Mouse (Mus musculus) layer of hippocampus, adult 11-12 months (tissue): ENCODE results near the gene Gm9736.
"Not testable (repeated sequence)": the region's sequence is repeated elsewhere in the genome, so short reads cannot be mapped to it uniquely, and the experiment has no call there.

Experiments
- DNase-seq: peaks from one replicate; pipeline ENCODE4 v3.0.0; 2022; ENCODE audit warnings: low spot score

Gene Gm9736

DNA sequence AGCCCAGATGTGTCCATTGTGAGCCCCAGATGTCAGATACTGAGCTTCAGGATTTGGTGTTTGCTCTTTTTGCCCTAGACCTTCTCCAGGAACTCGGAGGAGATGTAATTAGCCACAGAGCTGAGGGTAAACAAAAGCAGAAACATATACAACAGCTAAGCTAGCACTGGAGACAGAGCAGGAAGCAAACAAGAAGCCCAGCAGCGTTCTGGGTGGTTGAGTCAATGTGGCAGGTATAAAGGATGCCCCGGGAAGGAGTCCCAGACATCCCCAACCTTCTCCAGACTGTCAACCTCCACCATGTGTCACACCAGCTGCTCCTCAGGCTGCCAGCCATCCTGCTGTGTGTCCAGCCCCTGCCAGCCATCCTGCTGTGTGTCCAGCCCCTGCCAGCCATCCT is 25.0 kb downstream of the Gm9736 start, which contains the start of gene Gm10100:
TSS of gene Gm10100 (plus strand) at position 301 of the 400 bp plus-strand sequence.
- DNase-seq: no peak

DNA sequence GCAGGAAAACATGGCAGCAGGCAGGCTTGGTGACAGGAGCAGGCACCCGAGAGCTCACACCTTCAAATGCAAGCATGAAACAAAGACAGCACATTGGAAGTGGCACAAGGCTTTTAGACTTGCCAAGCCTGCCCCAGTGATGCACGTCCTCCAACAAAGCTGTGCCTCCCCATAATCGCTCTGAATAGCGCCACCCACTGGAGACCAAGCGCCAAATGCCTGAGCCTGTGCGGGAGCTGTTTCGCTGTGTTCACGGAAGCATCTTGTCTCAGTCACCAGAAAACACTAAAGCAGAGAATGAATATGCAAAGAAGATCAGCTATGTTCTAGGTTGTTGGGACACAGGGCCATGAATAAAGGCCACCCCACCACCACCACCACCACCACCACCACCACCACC is 26.3 kb downstream of the Gm9736 start:
- DNase-seq: no peak

DNA sequence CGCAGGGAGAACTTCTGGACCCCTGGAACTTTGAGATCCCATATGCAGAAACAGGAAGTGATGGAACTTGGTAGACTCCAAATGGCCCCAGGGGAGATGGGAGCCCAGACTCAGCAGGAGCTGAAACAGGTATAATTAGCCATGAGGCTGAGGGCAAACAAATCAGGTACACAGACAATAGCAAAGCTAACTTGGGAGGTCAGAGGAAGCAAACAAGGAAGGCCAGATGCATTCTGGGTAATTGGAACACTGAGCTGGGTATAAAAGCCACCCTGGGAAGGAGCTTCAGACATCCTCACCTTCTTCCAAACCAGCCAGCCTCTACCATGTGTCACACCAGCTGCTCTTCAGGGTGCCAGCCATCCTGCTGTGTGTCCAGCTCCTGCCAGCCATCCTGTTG is 30.9 kb downstream of the Gm9736 start, which contains the start of gene Krtap12-1:
TSS of gene Krtap12-1 (plus strand) at position 301 of the 400 bp plus-strand sequence.
- not testable (repeated sequence) for DNase-seq

DNA sequence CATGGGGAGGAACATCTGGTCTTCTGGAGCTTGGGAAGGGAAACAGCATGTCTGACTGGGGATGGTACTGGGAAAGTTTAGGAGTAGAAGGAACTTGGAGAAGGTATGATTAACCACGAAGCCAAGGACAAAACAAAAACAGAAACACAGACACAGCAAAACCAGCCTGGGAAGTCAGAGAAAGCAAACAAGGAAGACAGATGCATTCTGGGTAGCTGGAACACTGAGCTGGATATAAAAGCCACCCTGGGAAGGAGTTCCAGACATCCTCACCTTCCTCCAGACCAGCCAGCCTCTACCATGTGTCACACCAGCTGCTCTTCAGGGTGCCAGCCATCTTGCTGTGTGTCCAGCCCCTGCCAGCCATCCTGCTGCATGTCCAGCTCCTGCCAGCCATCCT is 35.6 kb downstream of the Gm9736 start, which contains the start of gene Gm10142:
TSS of gene Gm10142 (plus strand) at position 301 of the 400 bp plus-strand sequence.
- no peak for DNase-seq

DNA sequence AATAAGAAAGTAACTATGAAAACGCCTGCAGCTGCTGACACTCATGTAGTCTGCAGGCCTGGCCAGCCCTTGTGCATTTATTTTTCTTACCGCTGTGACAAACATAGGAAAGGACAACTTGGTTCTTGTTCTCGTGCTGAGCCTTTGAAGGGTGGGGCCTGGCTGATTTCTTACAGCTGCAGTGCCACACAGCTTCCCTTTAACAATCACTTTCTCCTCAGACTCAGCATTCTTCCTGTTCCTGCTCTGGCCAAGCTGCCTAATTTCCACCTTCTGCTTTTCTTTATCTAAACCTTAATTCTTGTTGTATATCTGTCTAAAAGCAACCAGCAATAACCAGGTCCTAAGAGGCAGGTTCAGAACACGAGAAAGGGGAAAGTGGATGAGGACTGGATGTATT is 37.4 kb downstream of the Gm9736 start:
- DNase-seq: no peak

DNA sequence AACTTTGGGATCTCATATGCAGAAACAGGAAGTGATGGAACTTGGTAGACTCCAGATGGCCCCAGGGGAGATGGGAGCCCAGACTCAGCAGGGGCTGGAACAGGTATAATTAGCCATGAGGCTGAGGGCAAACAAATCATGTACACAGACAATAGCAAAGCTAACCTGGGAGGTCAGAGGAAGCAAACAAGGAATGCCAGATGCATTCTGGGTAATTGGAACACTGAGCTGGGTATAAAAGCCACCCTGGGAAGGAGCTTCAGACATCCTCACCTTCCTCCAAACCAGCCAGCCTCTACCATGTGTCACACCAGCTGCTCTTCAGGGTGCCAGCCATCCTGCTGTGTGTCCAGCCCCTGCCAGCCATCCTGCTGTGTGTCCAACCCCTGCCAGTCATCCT is 40.0 kb downstream of the Gm9736 start, which contains the start of gene Gm10024:
TSS of gene Gm10024 (plus strand) at position 301 of the 400 bp plus-strand sequence.
- not testable (repeated sequence) for DNase-seq

DNA sequence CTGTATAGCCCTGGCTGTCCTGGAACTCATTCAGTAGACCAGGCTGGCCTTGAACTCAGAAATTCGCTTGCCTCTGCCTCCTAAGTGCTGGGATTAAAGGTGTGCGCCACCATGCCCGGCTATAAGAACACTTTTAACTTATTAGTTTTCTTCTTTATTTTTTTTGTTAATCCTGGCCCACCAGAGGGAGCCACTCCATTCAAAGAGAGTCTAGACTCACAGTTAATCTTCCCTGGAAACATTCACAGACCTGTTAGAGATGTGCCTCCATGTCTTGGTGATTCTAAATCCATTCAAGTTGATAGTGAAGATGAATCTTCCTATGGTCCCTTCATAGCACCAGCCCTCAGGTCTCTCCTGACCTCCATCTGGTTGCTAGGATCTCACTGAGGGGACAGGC is 41.3 kb downstream of the Gm9736 start:
- no peak for DNase-seq

DNA sequence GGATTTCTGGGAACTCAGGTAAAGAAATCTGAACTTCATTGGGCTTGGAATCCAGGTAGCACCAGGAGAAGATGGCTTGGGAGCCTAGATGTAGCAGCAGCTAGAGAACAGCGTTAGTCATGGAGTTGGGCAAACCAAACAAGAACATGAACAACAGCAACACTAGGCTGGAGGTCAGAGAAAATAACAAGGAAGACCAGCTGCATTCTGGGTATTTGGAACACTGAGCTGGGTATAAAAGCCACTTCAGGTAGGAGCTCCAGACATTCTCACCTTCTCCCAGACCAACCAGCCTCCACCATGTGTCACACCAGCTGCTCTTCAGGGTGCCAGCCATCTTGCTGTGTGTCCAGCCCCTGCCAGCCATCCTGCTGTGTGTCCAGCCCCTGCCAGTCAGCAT is 44.8 kb downstream of the Gm9736 start, which contains the start of gene Gm10272:
TSS of gene Gm10272 (plus strand) at position 301 of the 400 bp plus-strand sequence.
- DNase-seq: no peak
